Mouse (Mus musculus): ENCODE data around the gene Msh5. TPM values are rescaled to one million over a fixed set of nuclear protein-coding genes. Genes with fewer than 3 reads are reported as not detected.
A peak's percentile ranks its signal among the peaks of the same experiment; 100 is the strongest.

The Msh5 gene
- polyA plus RNA-seq, 1 experiment from 2014 or later, result 2.4 TPM

GRCm38 (mm10) chr17:35071454-35071853 lies 24.9 kb upstream of the Msh5 start:
- Histone ChIP-seq H3K4me1 (replicated peaks; ENCODE audit: control insufficient read depth, insufficient read depth, low read length) (no peaks in the 10 kb centered on the region), H3K27me3 (ENCODE audit: control insufficient read depth, insufficient read depth, low read length) (peaks cover 8% of the 10 kb centered on the region), H3K9me3 (ENCODE audit: control insufficient read depth, low read length) (no peaks in the 10 kb centered on the region), H3K9ac (no peak overlapping the region), H3K4me2 (replicated peaks) (no peak overlapping the region), H3K36me3 (replicated peaks; ENCODE audit: control insufficient read depth, insufficient read depth) (no peaks in the 10 kb centered on the region), H3K4me3 (replicated peaks; ENCODE audit: low read length) (no peak overlapping the region), H3K27ac (no peak overlapping the region)
- no peak for ATAC-seq (ENCODE audit: low FRiP score)
- no peak for DNase-seq (ENCODE audit: low spot score)
- 85% methylated on average over 9 of the region's 9 CpGs for WGBS

- DNase-seq (ENCODE audit: low spot score) (no peak), ATAC-seq (ENCODE audit: low FRiP score) (no peak)
- Histone ChIP-seq H3K4me1 (replicated peaks; ENCODE audit: control insufficient read depth, insufficient read depth, low read length) (no peaks in the 10 kb centered on the region), H3K9me3 (ENCODE audit: control insufficient read depth, low read length) (no peaks in the 10 kb centered on the region), H3K9ac (no peak overlapping the region), H3K4me3 (replicated peaks; ENCODE audit: low read length) (no peak overlapping the region), H3K36me3 (replicated peaks; ENCODE audit: control insufficient read depth, insufficient read depth) (no peaks in the 10 kb centered on the region), H3K4me2 (replicated peaks) (no peak overlapping the region), H3K27ac (no peak overlapping the region), H3K27me3 (ENCODE audit: control insufficient read depth, insufficient read depth, low read length) (peaks cover 15% of the 10 kb centered on the region)
- 70% methylated on average over 6 of the region's 6 CpGs for WGBS
Measured at GRCm38 (mm10) chr17:35070556-35071229, 24.1 kb upstream of the Msh5 start.

GRCm38 (mm10) chr17:35068213-35068914 lies 21.8 kb upstream of the Msh5 start:
- H3K9ac ChIP-seq, result no peak overlapping the region
- ATAC-seq (ENCODE audit: low FRiP score), result no peak
- H3K4me1 ChIP-seq (replicated peaks; ENCODE audit: control insufficient read depth, insufficient read depth, low read length), result peaks cover 5% of the 10 kb centered on the region
- H3K36me3 ChIP-seq (replicated peaks; ENCODE audit: control insufficient read depth, insufficient read depth), result peaks cover 3% of the 10 kb centered on the region; the same call in 1 of the 2 replicates
- no peaks in the 10 kb centered on the region for H3K9me3 ChIP-seq (ENCODE audit: control insufficient read depth, low read length)
- WGBS, result 87% methylated on average over 17 of the region's 17 CpGs
- H3K27ac ChIP-seq, result no peak overlapping the region
- no peak overlapping the region for H3K4me2 ChIP-seq (replicated peaks)
- peaks cover 35% of the 10 kb centered on the region for H3K27me3 ChIP-seq (ENCODE audit: control insufficient read depth, insufficient read depth, low read length)
- DNase-seq (ENCODE audit: low spot score), result no peak
- H3K4me3 ChIP-seq (replicated peaks; ENCODE audit: low read length), result no peak overlapping the region

GRCm38 (mm10) chr17:35066084-35066483 lies 19.5 kb upstream of the Msh5 start, which contains the start of gene Mpig6b:
TSS of gene Mpig6b (minus strand) at chr17:35066184.
- peaks cover 35% of the 10 kb centered on the region for H3K27me3 ChIP-seq (ENCODE audit: control insufficient read depth, insufficient read depth, low read length)
- 46% methylated on average over 10 of the region's 10 CpGs for WGBS
- H3K27ac ChIP-seq, result no peak within 1 kb of the TSS
- H3K4me1 ChIP-seq (replicated peaks; ENCODE audit: control insufficient read depth, insufficient read depth, low read length), result peaks cover 5% of the 10 kb centered on the region
- H3K4me3 ChIP-seq (replicated peaks; ENCODE audit: low read length), result peak within 1 kb of the TSS; percentile 20
- ATAC-seq (ENCODE audit: low FRiP score) (no peak), DNase-seq (ENCODE audit: low spot score) (no peak)
- H3K36me3 ChIP-seq (replicated peaks; ENCODE audit: control insufficient read depth, insufficient read depth), result peaks cover 24% of the 10 kb centered on the region
- no peaks in the 10 kb centered on the region for H3K9me3 ChIP-seq (ENCODE audit: control insufficient read depth, low read length)
- peak within 1 kb of the TSS; percentile 26; the same call in 1 of the 2 replicates for H3K9ac ChIP-seq
- peak within 1 kb of the TSS; percentile 45 for H3K4me2 ChIP-seq (replicated peaks)

- Histone ChIP-seq H3K27me3 (ENCODE audit: control insufficient read depth, insufficient read depth, low read length) (peaks cover 35% of the 10 kb centered on the region), H3K36me3 (replicated peaks; ENCODE audit: control insufficient read depth, insufficient read depth) (peaks cover 30% of the 10 kb centered on the region), H3K9ac (peak within 1 kb of the TSS; percentile 26; the same call in 1 of the 2 replicates), H3K9me3 (ENCODE audit: control insufficient read depth, low read length) (no peaks in the 10 kb centered on the region), H3K4me3 (replicated peaks; ENCODE audit: low read length) (peak within 1 kb of the TSS; percentile 20), H3K27ac (no peak within 1 kb of the TSS), H3K4me2 (replicated peaks) (peak within 1 kb of the TSS; percentile 45), H3K4me1 (replicated peaks; ENCODE audit: control insufficient read depth, insufficient read depth, low read length) (peaks cover 12% of the 10 kb centered on the region)
- DNase-seq (ENCODE audit: low spot score) (no peak), ATAC-seq (ENCODE audit: low FRiP score) (no peak)
- WGBS, result 2% methylated on average over 48 of the region's 48 CpGs
Measured at GRCm38 (mm10) chr17:35064951-35065947, 18.7 kb upstream of the Msh5 start, which contains the start of gene Ly6g6c. TSS of gene Ly6g6c (plus strand) at chr17:35065388.

- no peaks in the 10 kb centered on the region for H3K9me3 ChIP-seq (ENCODE audit: control insufficient read depth, low read length)
- peaks cover 18% of the 10 kb centered on the region for H3K4me1 ChIP-seq (replicated peaks; ENCODE audit: control insufficient read depth, insufficient read depth, low read length)
- H3K27me3 ChIP-seq (ENCODE audit: control insufficient read depth, insufficient read depth, low read length), result peaks cover 35% of the 10 kb centered on the region
- no peak overlapping the region for H3K27ac ChIP-seq
- H3K4me2 ChIP-seq (replicated peaks), result peak overlapping the region; percentile 45
- no peak overlapping the region for H3K9ac ChIP-seq
- no peak overlapping the region for H3K4me3 ChIP-seq (replicated peaks; ENCODE audit: low read length)
- WGBS, result 46% methylated on average over 10 of the region's 10 CpGs
- H3K36me3 ChIP-seq (replicated peaks; ENCODE audit: control insufficient read depth, insufficient read depth), result peaks cover 30% of the 10 kb centered on the region
- DNase-seq (ENCODE audit: low spot score) (no peak), ATAC-seq (ENCODE audit: low FRiP score) (no peak)
Measured at GRCm38 (mm10) chr17:35064378-35064877, 17.9 kb upstream of the Msh5 start.

GRCm38 (mm10) chr17:35063466-35063865 lies 16.9 kb upstream of the Msh5 start:
- Histone ChIP-seq H3K4me2 (replicated peaks) (no peak overlapping the region), H3K27me3 (ENCODE audit: control insufficient read depth, insufficient read depth, low read length) (peaks cover 35% of the 10 kb centered on the region), H3K4me3 (replicated peaks; ENCODE audit: low read length) (no peak overlapping the region), H3K9ac (no peak overlapping the region), H3K4me1 (replicated peaks; ENCODE audit: control insufficient read depth, insufficient read depth, low read length) (peaks cover 18% of the 10 kb centered on the region), H3K9me3 (ENCODE audit: control insufficient read depth, low read length) (no peaks in the 10 kb centered on the region), H3K36me3 (replicated peaks; ENCODE audit: control insufficient read depth, insufficient read depth) (peaks cover 30% of the 10 kb centered on the region), H3K27ac (no peak overlapping the region)
- 89% methylated on average over 3 of the region's 3 CpGs for WGBS
- no peak for DNase-seq (ENCODE audit: low spot score)
- no peak for ATAC-seq (ENCODE audit: low FRiP score)

GRCm38 (mm10) chr17:35061299-35061698 lies 14.8 kb upstream of the Msh5 start:
- no peaks in the 10 kb centered on the region for H3K9me3 ChIP-seq (ENCODE audit: control insufficient read depth, low read length)
- no peak for DNase-seq (ENCODE audit: low spot score)
- H3K27ac ChIP-seq, result no peak overlapping the region
- peaks cover 30% of the 10 kb centered on the region for H3K36me3 ChIP-seq (replicated peaks; ENCODE audit: control insufficient read depth, insufficient read depth)
- H3K27me3 ChIP-seq (ENCODE audit: control insufficient read depth, insufficient read depth, low read length), result peaks cover 25% of the 10 kb centered on the region
- H3K4me1 ChIP-seq (replicated peaks; ENCODE audit: control insufficient read depth, insufficient read depth, low read length), result peaks cover 18% of the 10 kb centered on the region
- no peak overlapping the region for H3K4me3 ChIP-seq (replicated peaks; ENCODE audit: low read length)
- 84% methylated on average over 8 of the region's 8 CpGs for WGBS
- H3K4me2 ChIP-seq (replicated peaks), result no peak overlapping the region
- H3K9ac ChIP-seq, result no peak overlapping the region
- ATAC-seq (ENCODE audit: low FRiP score), result no peak
